Mouse (Mus musculus) R1 (cell line): Measurements from ENCODE around the gene Cspg4.

Experiments used
- DNase-seq: peaks from one replicate; pipeline ENCODE4 v3.0.0-alpha.2; 2018; ENCODE audit warnings: low read depth, low spot score

Gene Cspg4

GRCm38 (mm10) chr9:56891517-56892011, 26.7 kb downstream of the Cspg4 start:
- peak; percentile 87 for DNase-seq

- DNase-seq: no peak
Observed at GRCm38 (mm10) chr9:56892111-56892510, 27.3 kb downstream of the Cspg4 start.

- DNase-seq: no peak
Observed at GRCm38 (mm10) chr9:56893313-56893712, 28.5 kb downstream of the Cspg4 start.

GRCm38 (mm10) chr9:56894006-56894405, 29.2 kb downstream of the Cspg4 start:
- DNase-seq: no peak

GRCm38 (mm10) chr9:56896779-56897178, 31.9 kb downstream of the Cspg4 start:
- no peak for DNase-seq

GRCm38 (mm10) chr9:56899409-56899808, 34.6 kb downstream of the Cspg4 start:
- DNase-seq: no peak

- no peak for DNase-seq
Observed at GRCm38 (mm10) chr9:56900060-56900459, 35.2 kb downstream of the Cspg4 start.

GRCm38 (mm10) chr9:56900571-56900970, 35.7 kb downstream of the Cspg4 start:
- no peak for DNase-seq

GRCm38 (mm10) chr9:56901187-56901586, 36.4 kb downstream of the Cspg4 start:
- no peak for DNase-seq

GRCm38 (mm10) chr9:56903662-56904061, 38.8 kb downstream of the Cspg4 start:
- no peak for DNase-seq

- DNase-seq: no peak
Observed at GRCm38 (mm10) chr9:56907549-56907948, 42.7 kb downstream of the Cspg4 start.

- DNase-seq: peak; percentile 62
Observed at GRCm38 (mm10) chr9:56909991-56910390, 45.2 kb downstream of the Cspg4 start.

- DNase-seq: no peak
Observed at GRCm38 (mm10) chr9:56911017-56911416, 46.2 kb downstream of the Cspg4 start.

GRCm38 (mm10) chr9:56913991-56914390, 49.2 kb downstream of the Cspg4 start:
- no peak for DNase-seq

GRCm38 (mm10) chr9:56915116-56915515, 50.3 kb downstream of the Cspg4 start:
- DNase-seq: no peak

- DNase-seq: peak; percentile 57
Observed at GRCm38 (mm10) chr9:56915695-56916410, 51.0 kb downstream of the Cspg4 start.

GRCm38 (mm10) chr9:56917131-56917530, 52.3 kb downstream of the Cspg4 start:
- DNase-seq: no peak

GRCm38 (mm10) chr9:56918466-56918865, 53.6 kb downstream of the Cspg4 start:
- no peak for DNase-seq

- no peak for DNase-seq
Observed at GRCm38 (mm10) chr9:56922746-56923145, 57.9 kb downstream of the Cspg4 start.

GRCm38 (mm10) chr9:56923841-56924650, 59.2 kb downstream of the Cspg4 start:
- no peak for DNase-seq

- DNase-seq: no peak
Observed at GRCm38 (mm10) chr9:56924651-56925027, 59.8 kb downstream of the Cspg4 start.

GRCm38 (mm10) chr9:56925291-56926024, 60.6 kb downstream of the Cspg4 start:
- DNase-seq: no peak
